Mouse (Mus musculus) layer of hippocampus, adult 18-20 months (tissue): ENCODE data around the gene Tmem163. TPM values are rescaled to one million over a fixed set of nuclear protein-coding genes. Genes with fewer than 3 reads are reported as not detected.

Experiments used
- DNase-seq, 2 experiments: peaks; one replicate each; pipeline ENCODE4 v3.0.0; 2022; ENCODE audit warnings: low spot score in 2 of 2
- total RNA-seq, 2 experiments: library from RNA; stranded (reverse); gene quantifications; 2 replicates each; pipeline ENCODE4 v1.2.3; 2021

Tmem163 gene
- total RNA-seq, 2 experiments from 2014 or later = 5.7 to 7.0 TPM

- no peak for DNase-seq
Observed at GRCm38 (mm10) chr1:127442880-127443877, 236.2 kb downstream of the Tmem163 start.

GRCm38 (mm10) chr1:127441736-127442135 lies 237.6 kb downstream of the Tmem163 start:
- no peak for DNase-seq

- DNase-seq = no peak
Observed at GRCm38 (mm10) chr1:127441007-127441406, 238.3 kb downstream of the Tmem163 start.

GRCm38 (mm10) chr1:127439452-127439891 lies 239.9 kb downstream of the Tmem163 start:
- no peak for DNase-seq

DNA sequence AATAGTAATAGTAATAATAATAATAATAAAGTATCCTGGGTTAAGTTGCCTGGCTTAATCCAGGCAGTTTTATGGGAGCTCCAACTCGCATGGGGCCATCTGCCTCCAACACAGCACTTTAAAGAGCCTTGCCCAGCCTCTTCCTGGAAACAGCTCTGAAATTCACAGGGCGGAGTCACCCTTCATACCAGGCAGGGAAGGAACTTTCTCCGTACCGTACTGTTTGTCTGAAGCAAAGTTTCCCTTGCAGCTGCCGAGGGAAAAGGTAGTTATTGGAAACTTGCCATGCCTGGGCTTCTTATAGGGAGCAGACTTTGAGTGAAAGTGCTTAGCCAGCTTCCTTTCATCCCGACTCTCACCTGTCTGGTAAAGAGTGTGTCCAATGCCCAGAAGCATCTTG lies 242.3 kb downstream of the Tmem163 start:
- DNase-seq = no peak

Other genes with a start within 250 kb of the Tmem163 start
- not detected for gene Acmsd, start 49.9 kb upstream of the Tmem163 start, total RNA-seq
- gene Ccnt2, start 94.6 kb upstream of the Tmem163 start, total RNA-seq = 10 to 100 TPM; 58.5 to 63.5 TPM
- 10 to 100 TPM in 1 of 2 experiments, 1 to 10 TPM in 1; 10.0 to 10.2 TPM for gene Map3k19, start 175.5 kb upstream of the Tmem163 start, total RNA-seq
- gene Rab3gap1, start 189.2 kb upstream of the Tmem163 start, total RNA-seq = 10 to 100 TPM; 75.6 to 76.5 TPM